Comparison of ENCODE assay signal across 14 mouse cellular contexts in the genomic region with DNA sequence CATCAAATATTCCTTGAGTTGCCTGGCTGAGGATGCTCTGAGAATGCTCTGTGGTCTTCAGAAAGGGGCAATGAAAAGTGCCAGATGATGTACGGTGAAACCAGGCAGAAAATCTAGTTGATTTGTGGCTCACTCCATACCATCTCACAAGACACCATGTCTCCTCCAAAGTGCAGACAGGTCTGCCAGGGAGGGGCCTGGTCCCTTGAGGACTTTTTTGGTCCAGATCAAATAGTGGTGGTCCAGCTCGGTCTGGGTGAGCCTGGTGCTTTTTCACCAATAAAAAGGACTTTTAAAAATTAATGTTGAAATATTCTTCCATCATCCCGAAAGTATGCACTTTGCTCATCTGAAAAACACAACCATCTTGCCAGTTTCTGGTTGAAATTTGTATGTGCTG.
"Had no signal": no experiment of that assay in that cellular context is flagged by ENCODE, and none has a peak within 500 bp of the region (broad histone marks: within the 10 kb centered on the region; RNA-seq: fewer than 3 reads in every experiment).

No protein-coding gene starts in this region.

- H3K9ac ChIP-seq: liver, embryonic 15.5 days; neural tube, embryonic 15.5 days had no signal

- H3K9me3 ChIP-seq: limb, embryonic 10.5 days; liver, embryonic 15.5 days; neural tube, embryonic 15.5 days had no signal

- H3K36me3 ChIP-seq: limb, embryonic 10.5 days; liver, embryonic 15.5 days; neural tube, embryonic 15.5 days had no signal

- H3K27ac ChIP-seq: left cerebral cortex, adult 2 months; limb, embryonic 10.5 days; liver, embryonic 15.5 days; neural tube, embryonic 15.5 days had no signal

- DNase-seq: kidney, postnatal 14 days; lung, adult 2 months; lung, postnatal 36 days; midbrain, embryonic 14.5 days; spleen, adult 18-20 months; thymus, adult 18-20 months; thymus, postnatal 14 days had no signal

- H3K27me3 ChIP-seq: liver, embryonic 15.5 days; neural tube, embryonic 15.5 days had no signal

- H3K4me1 ChIP-seq: neural tube, embryonic 15.5 days had no signal

- ATAC-seq: lung, postnatal 0 days had no signal

- H3K4me3 ChIP-seq: left cerebral cortex, adult 2 months; limb, embryonic 10.5 days; liver, embryonic 15.5 days; myocyte; neural tube, embryonic 15.5 days had no signal

- H3K4me2 ChIP-seq: liver, embryonic 11.5 days; liver, embryonic 15.5 days; neural tube, embryonic 15.5 days had no signal
